Mouse (Mus musculus) hindbrain, postnatal 0 days (tissue): ENCODE measurements around the gene Lbx2. TPM values are rescaled to one million over a fixed set of nuclear protein-coding genes. Genes with fewer than 3 reads are reported as not detected.

Source experiments
- ATAC-seq: fragments of 200-750 bp; cut with Nextera tagmentation; 2 replicates; pipeline ENCODE4 v1.8.0; 2017; ENCODE audit warnings: mild to moderate bottlenecking, moderate TSS enrichment, moderate library complexity
- DNase-seq: peaks from one replicate; pipeline ENCODE4 v3.0.0-alpha.2; 2015; ENCODE audit warnings: low spot score
- H3K27ac ChIP-seq: fragments of 300-500 bp; sonication (generic); 2 replicates; pipeline ENCODE4 v1.5.1; 2014; ENCODE audit warnings: mild to moderate bottlenecking
- H3K27me3 ChIP-seq: fragments of 300-500 bp; sonication (generic); 2 replicates; pipeline ENCODE4 v1.6.1; 2014; ENCODE audit warnings: low read length, mixed read lengths; ENCODE audit not compliant: insufficient read depth
- H3K36me3 ChIP-seq: fragments of 300-500 bp; sonication (generic); 2 replicates; pipeline ENCODE4 v1.6.1; 2014; ENCODE audit warnings: low read length, mixed read lengths; ENCODE audit not compliant: insufficient read depth
- H3K4me1 ChIP-seq: fragments of 300-500 bp; sonication (generic); 2 replicates; pipeline ENCODE4 v1.6.1; 2014; ENCODE audit warnings: antibody characterized with exemption, low read length, mixed read lengths; ENCODE audit not compliant: insufficient read depth
- H3K4me2 ChIP-seq: fragments of 300-500 bp; sonication (generic); 2 replicates; pipeline ENCODE4 v1.6.1; 2014; ENCODE audit warnings: low read depth, mild to moderate bottlenecking, low read length, moderate library complexity, mixed read lengths
- H3K4me3 ChIP-seq: fragments of 300-500 bp; sonication (generic); 2 replicates; pipeline ENCODE4 v1.5.1; 2014; ENCODE audit warnings: low read length
- H3K9ac ChIP-seq: fragments of 300-500 bp; sonication (generic); replicated peaks from 2 replicates; pipeline ENCODE4 v1.6.1; 2014; ENCODE audit warnings: mild to moderate bottlenecking, low read length, moderate library complexity, mixed read lengths
- H3K9me3 ChIP-seq: fragments of 300-500 bp; sonication (generic); 2 replicates; pipeline ENCODE4 v1.6.1; 2016; ENCODE audit warnings: low read length, mixed read lengths
- CTCF ChIP-seq: IDR thresholded peaks from 2 replicates; pipeline ENCODE4 v1.5.1; 2016; ENCODE audit warnings: antibody characterized with exemption, control low read depth, low read depth
- WGBS: fragments of 180-500 bp; shearing (Covaris S2); extraction: QIAGEN DNeasy Blood & Tissue Kit; methylation state at CpG from one replicate; pipeline ENCODE4 v1.1.7; 2014; 5-methylcytosine and 5-hydroxymethylcytosine counted together
- polyA plus RNA-seq: library from polyadenylated mRNA; unstranded; fragments of >200 nt; fragmentation: Nextera tagmentation; extraction: Ambion mirVana; gene quantifications from 2 replicates; pipeline ENCODE4 v1.2.1, GENCODE M21; 2015
- total RNA-seq: library from RNA; depleted of rRNA; stranded (reverse); fragments of >200 nt; gene quantifications from 2 replicates; pipeline ENCODE4 v1.2.3, GENCODE M21; 2014

Lbx2 gene
- total and polyA plus RNA-seq, 2 experiments from 2014 or later = not detected

DNA sequence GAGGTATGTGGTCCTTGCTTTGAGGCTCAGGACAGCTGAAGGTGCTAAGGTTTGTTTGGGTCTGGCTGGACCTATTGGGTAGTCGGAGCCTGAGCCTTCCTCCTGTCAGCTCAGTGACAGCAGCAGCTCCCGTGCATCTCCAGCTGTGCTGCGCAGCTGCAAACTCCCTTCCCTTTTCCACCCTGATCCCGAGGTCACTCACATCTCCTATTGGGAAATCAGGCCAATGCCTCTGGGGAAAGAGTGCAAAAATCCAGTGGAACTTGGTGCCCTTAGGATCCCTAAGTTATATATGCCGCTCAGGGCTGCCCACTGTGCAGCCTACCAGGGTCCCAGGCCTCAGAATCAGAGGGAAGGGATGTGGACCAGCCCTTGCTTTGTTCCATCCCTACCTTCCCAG, 2.7 kb upstream of the Lbx2 start:
- TF ChIP-seq CTCF = no peak
- DNase-seq = no peak
- Histone ChIP-seq H3K4me2 (no peak overlapping the region), H3K9ac (no peak overlapping the region), H3K27me3 (peaks cover 47% of the 10 kb centered on the region), H3K4me3 (no peak overlapping the region), H3K36me3 (0 out of 2 replicates have a peak, but pooled peaks cover 4% of the 10 kb centered on the region), H3K4me1 (no peaks in the 10 kb centered on the region), H3K27ac (no peak overlapping the region), H3K9me3 (no peaks in the 10 kb centered on the region)
- no peak for ATAC-seq
- 6% methylated on average over 5 of the region's 5 CpGs for WGBS

- Histone ChIP-seq H3K9ac (no peak overlapping the region), H3K27ac (no peak overlapping the region), H3K9me3 (no peaks in the 10 kb centered on the region), H3K27me3 (peaks cover 55% of the 10 kb centered on the region), H3K4me3 (no peak overlapping the region), H3K36me3 (0 out of 2 replicates have a peak, but pooled peaks cover 4% of the 10 kb centered on the region), H3K4me1 (no peaks in the 10 kb centered on the region), H3K4me2 (no peak overlapping the region)
- ATAC-seq = no peak
- DNase-seq = no peak
- 5% methylated on average over 6 of the region's 6 CpGs for WGBS
- TF ChIP-seq CTCF = no peak
Measured at GRCm38 (mm10) chr6:83084477-83084876, 1.7 kb upstream of the Lbx2 start.

- peak overlapping the region; percentile 20; the same call in 1 of the 2 replicates for H3K4me3 ChIP-seq
- H3K27me3 ChIP-seq = peaks cover 61% of the 10 kb centered on the region
- no peak overlapping the region for H3K9ac ChIP-seq
- no peaks in the 10 kb centered on the region for H3K9me3 ChIP-seq
- DNase-seq = no peak
- H3K36me3 ChIP-seq = 0 out of 2 replicates have a peak, but pooled peaks cover 3% of the 10 kb centered on the region
- H3K27ac ChIP-seq = no peak overlapping the region
- peak overlapping the region; percentile 37 for H3K4me2 ChIP-seq
- no peak for ATAC-seq
- WGBS = 1% methylated on average over 47 of the region's 47 CpGs
- H3K4me1 ChIP-seq = no peaks in the 10 kb centered on the region
- TF ChIP-seq CTCF = no peak
Measured at GRCm38 (mm10) chr6:83087205-83087925, 1.2 kb downstream of the Lbx2 start.

GRCm38 (mm10) chr6:83087926-83088260, 1.7 kb downstream of the Lbx2 start:
- 9% methylated on average over 9 of the region's 9 CpGs for WGBS
- Histone ChIP-seq H3K4me2 (peak overlapping the region; percentile 37), H3K4me3 (peak overlapping the region; percentile 20; the same call in 1 of the 2 replicates), H3K36me3 (no peaks in the 10 kb centered on the region), H3K27me3 (peaks cover 61% of the 10 kb centered on the region), H3K9me3 (no peaks in the 10 kb centered on the region), H3K9ac (no peak overlapping the region), H3K27ac (no peak overlapping the region), H3K4me1 (no peaks in the 10 kb centered on the region)
- TF ChIP-seq CTCF = no peak
- ATAC-seq (no peak), DNase-seq (no peak)

- H3K9ac ChIP-seq = no peak overlapping the region
- no peak for TF ChIP-seq CTCF
- DNase-seq (no peak), ATAC-seq (no peak)
- H3K27ac ChIP-seq = no peak overlapping the region
- no peak overlapping the region for H3K4me2 ChIP-seq
- H3K36me3 ChIP-seq = no peaks in the 10 kb centered on the region
- H3K27me3 ChIP-seq = peaks cover 22% of the 10 kb centered on the region
- no peaks in the 10 kb centered on the region for H3K4me1 ChIP-seq
- H3K4me3 ChIP-seq = no peak overlapping the region
- WGBS = 42% methylated on average over 6 of the region's 6 CpGs
- no peaks in the 10 kb centered on the region for H3K9me3 ChIP-seq
Measured at GRCm38 (mm10) chr6:83092416-83093127, 6.4 kb downstream of the Lbx2 start.

DNA sequence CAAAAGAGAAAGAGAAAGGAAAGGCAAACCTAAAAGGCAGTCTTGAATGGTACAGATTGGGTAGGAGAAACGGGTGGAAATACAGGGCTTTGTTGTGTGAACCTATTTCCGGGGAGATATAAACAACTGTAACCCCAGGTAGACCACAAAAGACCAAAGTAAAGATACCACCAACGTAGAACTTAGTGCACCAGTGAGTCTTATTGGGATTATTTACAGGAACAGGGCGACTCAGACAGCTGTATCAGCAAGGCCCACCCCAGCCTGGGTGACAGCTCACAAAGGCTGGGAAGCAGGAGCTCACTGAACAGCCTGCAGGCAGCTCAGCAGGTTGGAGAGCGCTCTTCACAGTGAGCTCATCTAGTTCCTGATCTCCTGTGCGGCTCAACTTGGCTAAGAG, 9.8 kb downstream of the Lbx2 start:
- Histone ChIP-seq H3K4me1 (no peaks in the 10 kb centered on the region), H3K27me3 (no peaks in the 10 kb centered on the region), H3K4me3 (no peak overlapping the region), H3K9ac (no peak overlapping the region), H3K27ac (no peak overlapping the region), H3K4me2 (no peak overlapping the region), H3K36me3 (no peaks in the 10 kb centered on the region), H3K9me3 (no peaks in the 10 kb centered on the region)
- DNase-seq (no peak), ATAC-seq (no peak)
- no peak for TF ChIP-seq CTCF
- WGBS = 48% methylated on average over 6 of the region's 6 CpGs

GRCm38 (mm10) chr6:83098411-83098810, 12.2 kb downstream of the Lbx2 start:
- 74% methylated on average over 2 of the region's 2 CpGs for WGBS
- H3K4me3 ChIP-seq = no peak overlapping the region
- H3K4me1 ChIP-seq = peaks cover 12% of the 10 kb centered on the region
- H3K27ac ChIP-seq = no peak overlapping the region
- no peak for ATAC-seq
- H3K36me3 ChIP-seq = no peaks in the 10 kb centered on the region
- H3K9me3 ChIP-seq = no peaks in the 10 kb centered on the region
- H3K27me3 ChIP-seq = no peaks in the 10 kb centered on the region
- no peak for DNase-seq
- H3K9ac ChIP-seq = no peak overlapping the region
- no peak overlapping the region for H3K4me2 ChIP-seq
- TF ChIP-seq CTCF = no peak
